Mouse (Mus musculus) heart, postnatal 36 days (tissue): ENCODE data around the gene Gsn. TPM values are rescaled to one million over a fixed set of nuclear protein-coding genes. Genes with fewer than 3 reads are reported as not detected.
A peak's percentile ranks its signal among the peaks of the same experiment; 100 is the strongest.

Experiments
- DNase-seq, 2 experiments: peaks; one replicate each; pipeline ENCODE4 v3.0.0; 2021 to 2022
- intact Hi-C: fragments of 180-260 bp; cut with DNase I; formaldehyde crosslinking; loops from one replicate; pipeline ENCODE4 v1.15.1; 2025
- total RNA-seq, 2 experiments: library from RNA; stranded (reverse); gene quantifications; 2 replicates each; pipeline ENCODE4 v1.2.3; 2021

Gene Gsn
- total RNA-seq, 2 experiments from 2014 or later, result 969 to 984 TPM

GRCm38 (mm10) chr2:35273536-35273935, 17.4 kb downstream of the Gsn start:
- DNase-seq, result peak; percentile 61 to 71
- intact Hi-C loops, result loop anchor here (10.0 kb wide), 1 partner anchor 229 kb away; no protein-coding TSS in a partner anchor

GRCm38 (mm10) chr2:35277686-35278085, 21.5 kb downstream of the Gsn start:
- intact Hi-C loops, result loop anchor here (10.0 kb wide), 1 partner anchor 233 kb away; no protein-coding TSS in a partner anchor
- DNase-seq, result peak; percentile 85 to 88

- intact Hi-C loops, result loop anchor here (10.0 kb wide), 1 partner anchor 234 kb away; no protein-coding TSS in a partner anchor
- peak in 1 of 2 experiments; percentile 61 for DNase-seq
Observed at GRCm38 (mm10) chr2:35278371-35279210, 22.4 kb downstream of the Gsn start.

- DNase-seq, result no peak
- intact Hi-C loops, result no loop called here
Observed at GRCm38 (mm10) chr2:35280001-35280400, 23.8 kb downstream of the Gsn start.

DNA sequence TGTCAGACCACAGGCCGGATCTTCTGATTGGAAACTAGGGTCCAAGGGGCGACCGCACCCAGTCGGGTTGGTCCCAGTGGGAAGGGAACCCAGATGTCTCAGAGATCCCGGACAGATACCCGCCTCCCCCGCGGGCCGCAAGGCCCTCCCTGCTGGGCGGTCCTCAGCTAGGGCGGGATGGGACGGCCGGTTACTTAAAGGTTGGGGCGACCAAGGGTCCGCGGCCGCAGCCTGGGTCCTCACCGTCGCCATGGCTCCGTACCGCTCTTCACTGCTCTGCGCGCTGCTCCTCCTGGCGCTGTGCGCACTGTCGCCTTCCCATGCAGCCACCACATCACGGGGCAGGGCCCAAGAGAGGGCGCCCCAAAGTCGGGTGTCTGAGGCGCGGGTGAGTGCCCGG, 26.0 kb downstream of the Gsn start:
- peak; percentile 76 for DNase-seq
- intact Hi-C loops, result loop anchor here (2.0 kb wide), 1 partner anchor 17 kb away; no protein-coding TSS in a partner anchor

GRCm38 (mm10) chr2:35283997-35284396, 27.8 kb downstream of the Gsn start:
- DNase-seq, result no peak
- intact Hi-C loops, result loop anchor here (2.0 kb wide), 1 partner anchor 19 kb away; no protein-coding TSS in a partner anchor

- DNase-seq, result no peak
- intact Hi-C loops, result no loop called here
Observed at GRCm38 (mm10) chr2:35285209-35285608, 29.0 kb downstream of the Gsn start.

DNA sequence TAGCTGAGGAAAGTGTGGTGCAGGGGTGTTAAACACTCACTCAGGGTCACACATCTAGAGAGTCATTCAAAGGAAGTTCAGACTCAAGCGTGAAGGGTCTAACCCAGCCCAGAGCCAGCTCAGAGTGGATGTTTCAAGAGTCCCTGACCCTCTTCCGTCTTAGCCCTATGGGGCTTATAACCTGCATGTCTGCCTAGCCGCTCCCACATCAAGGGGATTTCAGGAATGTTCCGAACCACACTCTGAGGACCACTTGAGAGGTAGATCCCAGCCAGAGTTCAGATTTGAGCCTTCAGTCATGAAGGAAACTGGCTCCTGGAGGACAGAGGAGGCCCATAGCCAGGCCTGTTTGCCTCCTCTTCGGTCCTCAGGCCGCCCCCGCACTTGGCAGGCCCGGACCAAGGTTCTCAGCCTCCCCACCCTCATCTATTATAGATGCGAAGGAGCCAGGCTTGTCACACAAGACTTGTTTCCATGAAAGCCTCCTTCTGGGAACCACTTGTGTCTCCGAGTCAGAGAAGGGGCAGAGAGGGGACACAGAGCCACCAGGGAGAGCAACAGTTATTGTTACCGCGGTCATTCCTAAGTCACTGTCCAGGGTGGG, 30.9 kb downstream of the Gsn start:
- intact Hi-C loops, result no loop called here
- no peak for DNase-seq

- intact Hi-C loops, result loop anchor here (2.0 kb wide), 1 partner anchor 108 kb away; the partner anchor contains the start of gene 4930402F06Rik
- DNase-seq, result peak; percentile 79 to 86
Observed at GRCm38 (mm10) chr2:35288758-35289635, 32.8 kb downstream of the Gsn start.

DNA sequence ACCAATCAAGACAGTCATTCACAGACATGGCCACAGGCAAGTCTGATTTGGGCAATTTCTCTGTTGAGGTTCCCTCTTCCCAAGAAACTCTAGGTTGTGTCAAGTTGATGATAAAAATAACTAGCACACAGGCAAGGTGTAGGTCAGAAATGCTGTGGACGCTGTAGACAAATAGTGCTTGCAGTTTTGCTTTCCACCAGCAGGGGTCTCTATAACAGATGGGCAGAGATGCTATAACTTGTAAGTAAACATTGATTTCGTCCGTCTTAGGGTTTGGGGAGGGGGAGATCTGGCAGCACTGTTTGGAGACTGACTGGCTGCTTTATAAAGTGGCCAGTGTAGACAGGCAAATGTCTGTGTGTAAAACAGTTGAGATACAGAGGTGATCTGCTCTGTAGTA, 35.7 kb downstream of the Gsn start:
- DNase-seq, result peak; percentile 62 to 70
- intact Hi-C loops, result no loop called here

- no peak for DNase-seq
- intact Hi-C loops, result no loop called here
Observed at GRCm38 (mm10) chr2:35292700-35293099, 36.5 kb downstream of the Gsn start.

- DNase-seq, result no peak
- intact Hi-C loops, result no loop called here
Observed at GRCm38 (mm10) chr2:35293291-35293690, 37.1 kb downstream of the Gsn start.

DNA sequence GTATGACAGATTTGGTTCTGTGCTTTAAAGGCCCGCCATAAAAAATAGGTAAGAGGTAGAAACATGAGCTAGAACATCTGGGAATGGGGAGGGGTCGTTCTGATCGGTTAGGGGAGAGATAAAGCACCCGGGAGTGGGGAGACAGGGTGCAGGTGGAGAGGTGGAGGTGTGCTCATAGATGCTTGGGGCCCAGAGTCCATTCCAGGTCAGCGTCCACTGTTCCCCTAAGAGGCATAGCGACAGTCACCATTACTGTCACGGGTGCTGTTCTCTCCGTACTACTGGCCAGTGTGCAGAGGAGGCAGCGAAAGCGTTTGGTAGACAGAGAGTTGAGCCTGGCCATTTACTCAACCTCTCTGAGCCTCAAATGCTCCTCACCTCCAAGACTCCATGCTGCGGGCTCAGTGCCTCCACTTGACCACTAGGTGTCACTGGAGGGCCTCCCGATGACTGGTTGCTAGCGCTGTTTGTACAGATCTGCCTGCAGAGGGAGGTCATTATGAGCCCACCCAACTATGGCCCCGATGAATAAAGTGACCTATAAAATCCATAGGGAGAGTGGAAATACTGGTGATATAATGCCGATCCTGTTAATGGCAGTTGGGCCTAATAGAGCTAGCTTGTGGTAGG, 41.6 kb downstream of the Gsn start:
- intact Hi-C loops, result loop anchor here (1.0 to 5.0 kb wide), 3 partner anchors 51 to 214 kb away; partner anchors contain the start of gene 4930402F06Rik
- peak; percentile 80 to 82 for DNase-seq

DNA sequence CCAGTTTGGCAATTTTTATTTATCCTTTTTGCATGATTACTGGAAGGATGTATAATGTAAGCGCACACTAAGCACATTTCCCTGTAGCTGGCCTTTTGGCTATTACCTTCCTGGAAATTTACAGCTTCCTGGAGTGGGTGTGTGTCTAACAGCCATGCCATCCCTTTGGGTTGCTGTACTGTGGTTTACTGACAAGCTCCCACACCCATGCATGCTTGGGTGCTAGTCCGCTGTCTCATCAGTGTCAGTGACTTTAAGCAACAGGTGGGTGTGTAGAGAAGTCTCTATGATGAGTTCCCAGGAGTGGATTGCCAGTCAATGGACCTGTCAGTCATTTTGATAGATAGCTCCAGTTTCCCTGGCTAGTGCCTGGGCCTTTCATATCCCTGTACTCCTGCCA, 43.3 kb downstream of the Gsn start:
- intact Hi-C loops, result loop anchor here (5.0 kb wide), 1 partner anchor 213 kb away; no protein-coding TSS in a partner anchor
- DNase-seq, result no peak

- intact Hi-C loops, result no loop called here
- no peak for DNase-seq
Observed at GRCm38 (mm10) chr2:35302049-35302885, 46.1 kb downstream of the Gsn start.

DNA sequence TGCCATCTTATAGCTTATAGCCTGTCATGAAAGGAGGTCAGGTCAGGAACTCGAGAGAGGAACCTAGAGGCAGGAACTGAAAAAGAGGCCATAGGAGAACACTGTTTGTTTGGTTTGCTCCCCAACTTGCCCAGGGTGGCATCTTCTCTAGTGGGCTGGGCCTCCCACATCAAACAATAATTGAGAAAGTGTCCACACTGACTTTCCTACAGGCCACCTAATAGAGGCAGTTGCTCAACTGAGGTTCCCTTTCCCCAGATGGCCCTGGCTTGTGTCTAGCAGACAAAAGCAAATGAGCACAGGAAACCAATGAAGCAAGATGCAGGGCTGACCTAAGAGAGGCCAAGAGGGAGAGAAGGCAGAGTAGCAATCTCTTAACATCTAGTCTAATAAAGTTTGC, 52.0 kb downstream of the Gsn start:
- DNase-seq, result no peak
- intact Hi-C loops, result no loop called here

- no peak for DNase-seq
- intact Hi-C loops, result no loop called here
Observed at GRCm38 (mm10) chr2:35309906-35310493, 53.8 kb downstream of the Gsn start.

GRCm38 (mm10) chr2:35314300-35314699, 58.1 kb downstream of the Gsn start:
- intact Hi-C loops, result no loop called here
- no peak for DNase-seq

DNA sequence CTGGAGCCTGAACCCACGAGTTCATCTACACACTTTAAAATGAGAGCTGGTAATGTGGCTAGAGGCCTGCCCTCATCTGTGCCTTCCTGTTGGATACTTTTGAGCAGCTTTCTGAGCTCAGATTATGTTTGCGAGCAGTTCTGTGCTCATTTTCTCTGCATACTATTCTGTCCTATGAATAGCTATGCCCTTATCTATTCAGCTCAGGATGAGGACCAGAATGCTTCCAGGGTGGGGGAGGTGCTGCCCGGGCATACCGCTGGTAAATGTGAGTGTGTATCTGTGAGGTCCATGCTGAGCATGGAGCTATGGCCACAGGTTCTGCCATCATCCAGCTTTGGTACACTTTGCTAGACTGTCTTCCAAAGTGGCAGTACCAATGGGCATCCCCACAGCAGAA, 61.4 kb downstream of the Gsn start:
- intact Hi-C loops, result no loop called here
- no peak for DNase-seq
